Mouse (Mus musculus): Measurements from ENCODE around the gene Eif1ad.

GRCm38 (mm10) chr19:5374177-5374576 is 7.6 kb downstream of the Eif1ad start:
- TF ChIP-seq CTCF (IDR thresholded peaks at IDR 0.05; ENCODE audit: low read depth): no peak
- no peak for TF ChIP-seq EP300 (IDR thresholded peaks at IDR 0.05; ENCODE audit: low read depth)

Measured in heart, postnatal 0 days (tissue).